Mouse (Mus musculus): Measurements from ENCODE around the gene Ppp1r1c. TPM values are rescaled to one million over a fixed set of nuclear protein-coding genes. Genes with fewer than 3 reads are reported as not detected.

The Ppp1r1c gene
- total and polyA plus RNA-seq, 2 experiments from 2014 or later: not detected

DNA sequence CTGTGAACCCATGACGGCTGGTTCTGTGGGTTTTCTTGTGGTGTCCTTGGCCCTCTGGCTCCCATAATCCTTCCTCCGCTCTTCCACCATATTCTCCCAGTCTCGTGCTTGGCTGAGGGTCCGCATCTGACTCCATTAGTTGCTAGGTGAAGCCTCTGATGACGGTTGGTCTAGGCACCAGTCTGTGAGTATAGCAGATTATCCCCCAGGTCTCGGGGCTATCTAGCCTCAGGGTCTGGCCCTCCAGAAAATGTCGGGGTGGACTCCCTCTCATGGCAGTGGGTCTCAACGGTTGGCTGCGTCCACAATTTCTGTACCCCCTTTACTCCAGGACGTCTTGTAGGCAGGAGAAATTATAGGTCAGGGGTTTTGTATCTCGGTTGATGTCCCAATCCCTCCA lies 78.9 kb downstream of the Ppp1r1c start:
- ATAC-seq (ENCODE audit: insufficient read depth, low read depth): no peak
- no peaks in the 10 kb centered on the region for H3K4me1 ChIP-seq (ENCODE audit: control insufficient read depth, insufficient read depth)

DNA sequence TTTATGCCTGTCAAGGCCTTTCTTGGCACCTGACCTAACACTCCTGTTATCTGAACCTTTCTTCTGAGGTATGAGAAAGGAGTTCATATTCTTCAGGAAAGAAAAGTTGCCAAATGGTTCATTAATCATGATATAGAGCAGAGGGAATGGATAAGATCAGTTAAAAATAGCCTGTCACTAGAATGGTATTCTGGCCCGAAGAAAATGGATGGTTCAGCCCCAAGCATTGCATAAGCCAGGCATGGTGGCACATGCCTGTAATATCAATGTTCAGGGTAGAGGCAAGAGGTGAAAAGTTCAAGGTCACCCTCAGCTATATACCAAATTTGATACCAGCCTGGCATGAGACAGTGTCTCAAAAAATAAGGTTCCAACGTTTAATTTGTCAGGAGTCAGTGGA lies 85.6 kb downstream of the Ppp1r1c start:
- no peak overlapping the region for H3K4me2 ChIP-seq (ENCODE audit: low read depth, low read length)
- H3K9me3 ChIP-seq (replicated peaks; ENCODE audit: control insufficient read depth, low read length): no peaks in the 10 kb centered on the region
- 34% methylated on average over 2 of the region's 2 CpGs for WGBS

More for the DNA sequence above, 78.9 kb downstream of the Ppp1r1c start:
- 82% methylated on average over 11 of the region's 11 CpGs for WGBS
- DNase-seq (ENCODE audit: low spot score): no peak
- no peak overlapping the region for H3K9ac ChIP-seq (replicated peaks; ENCODE audit: low read depth, low read length)
- H3K9me3 ChIP-seq (replicated peaks; ENCODE audit: control insufficient read depth, low read length): no peaks in the 10 kb centered on the region
- no peak overlapping the region for H3K4me2 ChIP-seq (ENCODE audit: low read depth, low read length)
- TF ChIP-seq CTCF (IDR thresholded peaks at IDR 0.05; ENCODE audit: low read depth) (no peak), EP300 (IDR thresholded peaks at IDR 0.05; ENCODE audit: low read depth) (no peak)
- H3K27me3 ChIP-seq (ENCODE audit: control insufficient read depth, insufficient read depth, low read length): no peaks in the 10 kb centered on the region
- H3K27ac ChIP-seq (ENCODE audit: low read depth): no peak overlapping the region
- H3K4me3 ChIP-seq (ENCODE audit: low read depth, low read length): no peak overlapping the region
- H3K36me3 ChIP-seq (replicated peaks; ENCODE audit: control insufficient read depth, insufficient read depth, low read length): no peaks in the 10 kb centered on the region

DNA sequence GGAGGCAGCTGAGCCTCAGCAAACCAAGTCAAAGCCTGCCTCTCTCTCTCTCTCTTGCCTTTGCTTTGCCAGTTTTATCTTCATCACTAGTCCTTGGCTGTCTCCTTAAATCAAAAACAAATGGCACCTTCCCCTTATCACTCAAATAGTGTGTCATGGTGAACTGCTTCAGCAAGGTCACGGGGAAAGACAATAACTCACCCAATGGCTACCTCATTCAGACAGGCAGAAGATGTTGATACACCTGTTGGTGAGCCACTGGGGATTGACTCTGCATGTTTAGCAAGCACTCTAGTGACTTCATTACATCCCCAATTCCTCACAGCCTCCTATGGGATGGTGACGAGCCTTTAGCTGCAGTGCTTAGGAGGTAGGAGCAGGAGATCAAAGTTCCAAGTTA lies 89.9 kb downstream of the Ppp1r1c start:
- WGBS: 56% methylated on average over 2 of the region's 2 CpGs
- no peak overlapping the region for H3K9ac ChIP-seq (replicated peaks; ENCODE audit: low read depth, low read length)
- no peak for ATAC-seq (ENCODE audit: insufficient read depth, low read depth)

More for the DNA sequence above, 85.6 kb downstream of the Ppp1r1c start:
- TF ChIP-seq EP300 (IDR thresholded peaks at IDR 0.05; ENCODE audit: low read depth): no peak
- no peak for TF ChIP-seq CTCF (IDR thresholded peaks at IDR 0.05; ENCODE audit: low read depth)
- ATAC-seq (ENCODE audit: insufficient read depth, low read depth) (no peak), DNase-seq (ENCODE audit: low spot score) (no peak)
- Histone ChIP-seq H3K9ac (replicated peaks; ENCODE audit: low read depth, low read length) (no peak overlapping the region), H3K4me3 (ENCODE audit: low read depth, low read length) (no peak overlapping the region), H3K4me1 (ENCODE audit: control insufficient read depth, insufficient read depth) (0 out of 2 replicates have a peak, but pooled peaks cover 3% of the 10 kb centered on the region), H3K27ac (ENCODE audit: low read depth) (no peak overlapping the region), H3K27me3 (ENCODE audit: control insufficient read depth, insufficient read depth, low read length) (no peaks in the 10 kb centered on the region), H3K36me3 (replicated peaks; ENCODE audit: control insufficient read depth, insufficient read depth, low read length) (no peaks in the 10 kb centered on the region)

DNA sequence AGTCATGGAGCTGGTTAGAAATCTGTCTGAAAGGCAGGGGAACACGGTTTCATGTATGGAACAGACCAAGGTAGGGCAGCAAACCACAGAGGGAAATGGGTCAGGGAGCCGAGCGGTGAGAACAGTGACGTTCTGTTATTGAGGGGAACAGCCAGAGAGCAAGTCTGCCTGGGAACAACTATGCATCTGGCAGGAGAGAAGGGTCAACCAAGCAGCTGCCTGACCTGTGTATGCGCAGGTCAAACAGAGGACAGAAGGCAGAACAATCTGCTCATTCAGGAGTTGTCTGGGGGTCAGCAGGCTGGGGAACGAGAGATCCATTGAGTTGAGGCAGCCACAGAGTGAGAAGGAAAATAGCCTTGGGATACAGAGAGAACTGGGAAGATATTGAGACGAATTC lies 91.0 kb downstream of the Ppp1r1c start:
- WGBS: 60% methylated on average over 7 of the region's 7 CpGs

More for the DNA sequence above, 89.9 kb downstream of the Ppp1r1c start:
- TF ChIP-seq EP300 (IDR thresholded peaks at IDR 0.05; ENCODE audit: low read depth) (no peak), CTCF (IDR thresholded peaks at IDR 0.05; ENCODE audit: low read depth) (no peak)
- no peak overlapping the region for H3K4me2 ChIP-seq (ENCODE audit: low read depth, low read length)
- H3K9me3 ChIP-seq (replicated peaks; ENCODE audit: control insufficient read depth, low read length): no peaks in the 10 kb centered on the region
- H3K27me3 ChIP-seq (ENCODE audit: control insufficient read depth, insufficient read depth, low read length): no peaks in the 10 kb centered on the region
- no peak overlapping the region for H3K4me3 ChIP-seq (ENCODE audit: low read depth, low read length)
- no peaks in the 10 kb centered on the region for H3K36me3 ChIP-seq (replicated peaks; ENCODE audit: control insufficient read depth, insufficient read depth, low read length)
- no peak for DNase-seq (ENCODE audit: low spot score)
- H3K27ac ChIP-seq (ENCODE audit: low read depth): no peak overlapping the region
- H3K4me1 ChIP-seq (ENCODE audit: control insufficient read depth, insufficient read depth): 0 out of 2 replicates have a peak, but pooled peaks cover 3% of the 10 kb centered on the region

DNA sequence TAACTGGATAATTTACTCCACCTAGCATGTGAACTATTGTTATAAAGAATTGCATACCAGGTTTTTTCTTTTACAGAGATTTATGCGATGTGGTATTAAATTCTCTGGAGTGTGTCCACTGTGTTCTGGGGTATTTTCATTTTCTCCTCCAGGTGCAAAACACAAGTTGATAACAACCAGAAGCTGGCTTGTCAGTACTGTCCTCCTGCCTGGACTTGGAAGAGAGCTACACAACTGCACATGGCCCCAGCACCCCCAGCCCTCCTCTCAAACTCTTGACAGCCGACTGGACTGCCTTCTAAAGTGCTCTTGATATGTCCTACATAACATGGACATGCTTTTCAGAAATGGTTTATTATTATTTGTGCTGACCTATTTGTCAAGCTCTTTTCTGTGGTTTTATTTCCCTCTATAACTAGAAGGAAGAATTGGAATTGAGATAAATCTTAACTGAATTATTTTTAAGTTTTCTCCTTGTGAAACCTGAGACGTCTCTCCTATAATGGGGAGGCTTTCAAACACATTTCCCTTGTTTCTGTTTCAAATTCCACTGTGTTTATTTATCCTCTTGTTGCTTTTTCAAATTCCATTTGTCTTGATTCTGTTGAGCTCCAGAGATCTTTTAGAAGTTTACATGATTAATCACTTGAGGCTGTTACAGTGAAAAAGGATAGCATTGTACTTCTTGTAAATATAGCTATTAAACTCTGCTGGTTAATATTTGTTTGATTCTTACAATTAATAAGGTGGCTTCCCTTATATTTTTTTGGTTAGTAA lies 108.3 kb downstream of the Ppp1r1c start:
- Histone ChIP-seq H3K4me2 (ENCODE audit: low read depth, low read length) (no peak overlapping the region), H3K27ac (ENCODE audit: low read depth) (no peak overlapping the region), H3K9me3 (replicated peaks; ENCODE audit: control insufficient read depth, low read length) (no peaks in the 10 kb centered on the region), H3K27me3 (ENCODE audit: control insufficient read depth, insufficient read depth, low read length) (no peaks in the 10 kb centered on the region), H3K4me3 (ENCODE audit: low read depth, low read length) (no peak overlapping the region), H3K36me3 (replicated peaks; ENCODE audit: control insufficient read depth, insufficient read depth, low read length) (no peaks in the 10 kb centered on the region), H3K9ac (replicated peaks; ENCODE audit: low read depth, low read length) (no peak overlapping the region), H3K4me1 (ENCODE audit: control insufficient read depth, insufficient read depth) (no peaks in the 10 kb centered on the region)
- 47% methylated on average over 3 of the region's 3 CpGs for WGBS
- ATAC-seq (ENCODE audit: insufficient read depth, low read depth): no peak
- no peak for DNase-seq (ENCODE audit: low spot score)
- no peak for TF ChIP-seq EP300 (IDR thresholded peaks at IDR 0.05; ENCODE audit: low read depth)
- no peak for TF ChIP-seq CTCF (IDR thresholded peaks at IDR 0.05; ENCODE audit: low read depth)

More for the DNA sequence above, 91.0 kb downstream of the Ppp1r1c start:
- H3K36me3 ChIP-seq (replicated peaks; ENCODE audit: control insufficient read depth, insufficient read depth, low read length): no peaks in the 10 kb centered on the region
- H3K9me3 ChIP-seq (replicated peaks; ENCODE audit: control insufficient read depth, low read length): no peaks in the 10 kb centered on the region
- H3K27ac ChIP-seq (ENCODE audit: low read depth): no peak overlapping the region
- no peaks in the 10 kb centered on the region for H3K27me3 ChIP-seq (ENCODE audit: control insufficient read depth, insufficient read depth, low read length)
- TF ChIP-seq CTCF (IDR thresholded peaks at IDR 0.05; ENCODE audit: low read depth) (no peak), EP300 (IDR thresholded peaks at IDR 0.05; ENCODE audit: low read depth) (no peak)
- no peaks in the 10 kb centered on the region for H3K4me1 ChIP-seq (ENCODE audit: control insufficient read depth, insufficient read depth)
- no peak overlapping the region for H3K9ac ChIP-seq (replicated peaks; ENCODE audit: low read depth, low read length)
- DNase-seq (ENCODE audit: low spot score) (no peak), ATAC-seq (ENCODE audit: insufficient read depth, low read depth) (no peak)
- H3K4me2 ChIP-seq (ENCODE audit: low read depth, low read length): no peak overlapping the region
- no peak overlapping the region for H3K4me3 ChIP-seq (ENCODE audit: low read depth, low read length)
